Mouse (Mus musculus): ENCODE data around the gene Vmn2r118.

Gene Vmn2r118

GRCm38 (mm10) chr17:55625092-55625491 lies at the start of gene Vmn2r118:
Gene Vmn2r118, minus strand, starts transcription at chr17:55625192.
- no peak for DNase-seq (ENCODE audit: low read depth, low spot score)

- DNase-seq (ENCODE audit: low read depth, low spot score) = no peak
These were observed 36.1 kb upstream of the Vmn2r118 start for GRCm38 (mm10) chr17:55661099-55661498.

GRCm38 (mm10) chr17:55590838-55591237 lies 34.2 kb downstream of the Vmn2r118 start:
- no peak for DNase-seq (ENCODE audit: low read depth, low spot score)

GRCm38 (mm10) chr17:55561774-55562173 lies 63.2 kb downstream of the Vmn2r118 start:
- DNase-seq (ENCODE audit: low read depth, low spot score) = no peak

- DNase-seq (ENCODE audit: low read depth, low spot score) = no peak
These were observed 76.5 kb downstream of the Vmn2r118 start for GRCm38 (mm10) chr17:55548476-55548875.
